Mouse (Mus musculus): Measurements from ENCODE around the gene Pik3cb. TPM values are rescaled to one million over a fixed set of nuclear protein-coding genes. Genes with fewer than 3 reads are reported as not detected.
A peak's percentile ranks its signal among the peaks of the same experiment; 100 is the strongest.

Pik3cb gene
- polyA plus RNA-seq, 1 experiment, result 3.0 TPM

GRCm38 (mm10) chr9:99131951-99132470, 8.4 kb downstream of the Pik3cb start:
- no peak overlapping the region for H3K27ac ChIP-seq (ENCODE audit: control insufficient read depth, insufficient read depth, low read depth, low read length)
- no peak overlapping the region for H3K4me3 ChIP-seq (ENCODE audit: control insufficient read depth, low read depth, low read length)
- H3K27me3 ChIP-seq (ENCODE audit: control insufficient read depth, insufficient read depth, low read length), result no peaks in the 10 kb centered on the region
- TF ChIP-seq POLR2A (IDR thresholded peaks at IDR 0.05; ENCODE audit: control insufficient read depth, low read depth, low read length) (no peak), CTCF (IDR thresholded peaks at IDR 0.05; ENCODE audit: control insufficient read depth, insufficient read depth, insufficient replicate concordance, low read depth, low read length) (no peak)
- H3K36me3 ChIP-seq (ENCODE audit: control insufficient read depth, insufficient read depth, low read length), result no peaks in the 10 kb centered on the region
- H3K4me1 ChIP-seq (ENCODE audit: control insufficient read depth, insufficient read depth, low read length), result no peaks in the 10 kb centered on the region

GRCm38 (mm10) chr9:99131119-99131518, 9.3 kb downstream of the Pik3cb start:
- no peaks in the 10 kb centered on the region for H3K4me1 ChIP-seq (ENCODE audit: control insufficient read depth, insufficient read depth, low read length)
- H3K4me3 ChIP-seq (ENCODE audit: control insufficient read depth, low read depth, low read length), result no peak overlapping the region
- no peaks in the 10 kb centered on the region for H3K36me3 ChIP-seq (ENCODE audit: control insufficient read depth, insufficient read depth, low read length)
- TF ChIP-seq POLR2A (IDR thresholded peaks at IDR 0.05; ENCODE audit: control insufficient read depth, low read depth, low read length) (no peak), CTCF (IDR thresholded peaks at IDR 0.05; ENCODE audit: control insufficient read depth, insufficient read depth, insufficient replicate concordance, low read depth, low read length) (no peak)
- H3K27ac ChIP-seq (ENCODE audit: control insufficient read depth, insufficient read depth, low read depth, low read length), result no peak overlapping the region
- H3K27me3 ChIP-seq (ENCODE audit: control insufficient read depth, insufficient read depth, low read length), result no peaks in the 10 kb centered on the region

- H3K4me1 ChIP-seq (ENCODE audit: control insufficient read depth, insufficient read depth, low read length), result no peaks in the 10 kb centered on the region
- H3K36me3 ChIP-seq (ENCODE audit: control insufficient read depth, insufficient read depth, low read length), result no peaks in the 10 kb centered on the region
- H3K27me3 ChIP-seq (ENCODE audit: control insufficient read depth, insufficient read depth, low read length), result no peaks in the 10 kb centered on the region
- no peak overlapping the region for H3K4me3 ChIP-seq (ENCODE audit: control insufficient read depth, low read depth, low read length)
- TF ChIP-seq CTCF (IDR thresholded peaks at IDR 0.05; ENCODE audit: control insufficient read depth, insufficient read depth, insufficient replicate concordance, low read depth, low read length) (no peak), POLR2A (IDR thresholded peaks at IDR 0.05; ENCODE audit: control insufficient read depth, low read depth, low read length) (no peak)
- H3K27ac ChIP-seq (ENCODE audit: control insufficient read depth, insufficient read depth, low read depth, low read length), result no peak overlapping the region
Measured at GRCm38 (mm10) chr9:99127578-99127977, 12.8 kb downstream of the Pik3cb start.

GRCm38 (mm10) chr9:99122749-99123148, 17.7 kb downstream of the Pik3cb start:
- TF ChIP-seq CTCF (IDR thresholded peaks at IDR 0.05; ENCODE audit: control insufficient read depth, insufficient read depth, insufficient replicate concordance, low read depth, low read length) (no peak), POLR2A (IDR thresholded peaks at IDR 0.05; ENCODE audit: control insufficient read depth, low read depth, low read length) (no peak)
- peak overlapping the region; percentile 37; the same call in 1 of the 2 replicates for H3K4me3 ChIP-seq (ENCODE audit: control insufficient read depth, low read depth, low read length)
- H3K4me1 ChIP-seq (ENCODE audit: control insufficient read depth, insufficient read depth, low read length), result no peaks in the 10 kb centered on the region
- H3K36me3 ChIP-seq (ENCODE audit: control insufficient read depth, insufficient read depth, low read length), result no peaks in the 10 kb centered on the region
- H3K27me3 ChIP-seq (ENCODE audit: control insufficient read depth, insufficient read depth, low read length), result no peaks in the 10 kb centered on the region
- H3K27ac ChIP-seq (ENCODE audit: control insufficient read depth, insufficient read depth, low read depth, low read length), result peak overlapping the region; percentile 64

GRCm38 (mm10) chr9:99112409-99112808, 28.0 kb downstream of the Pik3cb start:
- Histone ChIP-seq H3K36me3 (ENCODE audit: control insufficient read depth, insufficient read depth, low read length) (no peaks in the 10 kb centered on the region), H3K4me1 (ENCODE audit: control insufficient read depth, insufficient read depth, low read length) (no peaks in the 10 kb centered on the region), H3K27me3 (ENCODE audit: control insufficient read depth, insufficient read depth, low read length) (no peaks in the 10 kb centered on the region), H3K4me3 (ENCODE audit: control insufficient read depth, low read depth, low read length) (no peak overlapping the region), H3K27ac (ENCODE audit: control insufficient read depth, insufficient read depth, low read depth, low read length) (no peak overlapping the region)
- TF ChIP-seq CTCF (IDR thresholded peaks at IDR 0.05; ENCODE audit: control insufficient read depth, insufficient read depth, insufficient replicate concordance, low read depth, low read length), result no peak
- no peak for TF ChIP-seq POLR2A (IDR thresholded peaks at IDR 0.05; ENCODE audit: control insufficient read depth, low read depth, low read length)

GRCm38 (mm10) chr9:99111085-99111484, 29.3 kb downstream of the Pik3cb start:
- Histone ChIP-seq H3K4me1 (ENCODE audit: control insufficient read depth, insufficient read depth, low read length) (no peaks in the 10 kb centered on the region), H3K4me3 (ENCODE audit: control insufficient read depth, low read depth, low read length) (no peak overlapping the region), H3K27ac (ENCODE audit: control insufficient read depth, insufficient read depth, low read depth, low read length) (no peak overlapping the region), H3K36me3 (ENCODE audit: control insufficient read depth, insufficient read depth, low read length) (no peaks in the 10 kb centered on the region), H3K27me3 (ENCODE audit: control insufficient read depth, insufficient read depth, low read length) (no peaks in the 10 kb centered on the region)
- no peak for TF ChIP-seq CTCF (IDR thresholded peaks at IDR 0.05; ENCODE audit: control insufficient read depth, insufficient read depth, insufficient replicate concordance, low read depth, low read length)
- TF ChIP-seq POLR2A (IDR thresholded peaks at IDR 0.05; ENCODE audit: control insufficient read depth, low read depth, low read length), result no peak

GRCm38 (mm10) chr9:99110213-99110612, 30.2 kb downstream of the Pik3cb start:
- TF ChIP-seq CTCF (IDR thresholded peaks at IDR 0.05; ENCODE audit: control insufficient read depth, insufficient read depth, insufficient replicate concordance, low read depth, low read length) (no peak), POLR2A (IDR thresholded peaks at IDR 0.05; ENCODE audit: control insufficient read depth, low read depth, low read length) (no peak)
- Histone ChIP-seq H3K4me1 (ENCODE audit: control insufficient read depth, insufficient read depth, low read length) (no peaks in the 10 kb centered on the region), H3K4me3 (ENCODE audit: control insufficient read depth, low read depth, low read length) (no peak overlapping the region), H3K27ac (ENCODE audit: control insufficient read depth, insufficient read depth, low read depth, low read length) (no peak overlapping the region), H3K36me3 (ENCODE audit: control insufficient read depth, insufficient read depth, low read length) (no peaks in the 10 kb centered on the region), H3K27me3 (ENCODE audit: control insufficient read depth, insufficient read depth, low read length) (no peaks in the 10 kb centered on the region)

- TF ChIP-seq CTCF (IDR thresholded peaks at IDR 0.05; ENCODE audit: control insufficient read depth, insufficient read depth, insufficient replicate concordance, low read depth, low read length) (no peak), POLR2A (IDR thresholded peaks at IDR 0.05; ENCODE audit: control insufficient read depth, low read depth, low read length) (no peak)
- H3K36me3 ChIP-seq (ENCODE audit: control insufficient read depth, insufficient read depth, low read length), result no peaks in the 10 kb centered on the region; the same call in 1 of the 2 replicates
- H3K27ac ChIP-seq (ENCODE audit: control insufficient read depth, insufficient read depth, low read depth, low read length), result no peak overlapping the region
- no peak overlapping the region for H3K4me3 ChIP-seq (ENCODE audit: control insufficient read depth, low read depth, low read length)
- H3K4me1 ChIP-seq (ENCODE audit: control insufficient read depth, insufficient read depth, low read length), result no peaks in the 10 kb centered on the region
- no peaks in the 10 kb centered on the region for H3K27me3 ChIP-seq (ENCODE audit: control insufficient read depth, insufficient read depth, low read length)
Measured at GRCm38 (mm10) chr9:99109585-99109984, 30.8 kb downstream of the Pik3cb start.

Data from testis, adult 2 months (tissue).